Mouse (Mus musculus): ENCODE measurements around the gene Shisa3. TPM values are rescaled to one million over a fixed set of nuclear protein-coding genes. Genes with fewer than 3 reads are reported as not detected.

Gene Shisa3
- 0.58 and 0.76 TPM in 2 replicates for total RNA-seq (2012; rRNA removed)

- H3K27ac ChIP-seq (ENCODE audit: insufficient read depth, low read depth, low read length, poor library complexity, severe bottlenecking), result no peak within 1 kb of the TSS
- H3K9me3 ChIP-seq (ENCODE audit: control insufficient read depth, insufficient read depth, low read depth, low read length), result no peaks in the 10 kb centered on the region
- peak within 1 kb of the TSS; percentile 59 to 76 for H3K4me3 ChIP-seq (ENCODE audit: insufficient read depth in 1 of 2, low read depth in 1 of 2, low read length in 2 of 2, poor library complexity in 1 of 2, severe bottlenecking in 1 of 2)
- H3K9ac ChIP-seq (ENCODE audit: insufficient read depth, low read depth, low read length, poor library complexity, severe bottlenecking), result peak within 1 kb of the TSS; percentile 56; the same call in 1 of the 2 replicates
- DNase-seq (ENCODE audit: low read depth, low spot score), result peak; percentile 27
- no peaks in the 10 kb centered on the region for H3K36me3 ChIP-seq (ENCODE audit: control insufficient read depth, insufficient read depth, low read length, poor library complexity, severe bottlenecking)
- TF ChIP-seq CHD2 (IDR thresholded peaks at IDR 0.05; ENCODE audit: low read depth, low read length), result no peak
- TF ChIP-seq ZC3H11A (IDR thresholded peaks at IDR 0.05; ENCODE audit: borderline replicate concordance, low read depth, low read length), result no peak
- TF ChIP-seq MAFK (IDR thresholded peaks at IDR 0.05; ENCODE audit: insufficient read depth, low read depth, low read length), result no peak
- in situ Hi-C loops (cut with MboI; ENCODE audit: low sequenced_read_pairs in 2 of 2, unreplicated experiment in 2 of 2), result no loop called here
- H3K4me1 ChIP-seq (ENCODE audit: control insufficient read depth in 2 of 2, insufficient read depth in 2 of 2, low read length in 2 of 2, poor library complexity in 1 of 2), result no peaks in the 10 kb centered on the region
Measured at GRCm38 (mm10) chr5:67607804-67608673, at the start of gene Shisa3. TSS of gene Shisa3 (plus strand) at chr5:67607882.

- DNase-seq (ENCODE audit: low read depth, low spot score), result no peak
- no peaks in the 10 kb centered on the region for H3K4me1 ChIP-seq (ENCODE audit: control insufficient read depth in 2 of 2, insufficient read depth in 2 of 2, low read length in 2 of 2, poor library complexity in 1 of 2)
- TF ChIP-seq MAFK (IDR thresholded peaks at IDR 0.05; ENCODE audit: insufficient read depth, low read depth, low read length) (no peak), CHD2 (IDR thresholded peaks at IDR 0.05; ENCODE audit: low read depth, low read length) (no peak), ZC3H11A (IDR thresholded peaks at IDR 0.05; ENCODE audit: borderline replicate concordance, low read depth, low read length) (no peak), ZNF384 (IDR thresholded peaks at IDR 0.05; ENCODE audit: low read depth, low read length) (no peak), HCFC1 (IDR thresholded peaks at IDR 0.05; ENCODE audit: borderline replicate concordance, insufficient read depth, low read length) (no peak)
- H3K27ac ChIP-seq (ENCODE audit: insufficient read depth, low read depth, low read length, poor library complexity, severe bottlenecking), result no peak overlapping the region
- no peaks in the 10 kb centered on the region for H3K36me3 ChIP-seq (ENCODE audit: control insufficient read depth, insufficient read depth, low read length, poor library complexity, severe bottlenecking)
- in situ Hi-C loops (cut with MboI; ENCODE audit: low sequenced_read_pairs in 2 of 2, unreplicated experiment in 2 of 2), result no loop called here
- no peak overlapping the region for H3K4me3 ChIP-seq (ENCODE audit: insufficient read depth in 1 of 2, low read depth in 1 of 2, low read length in 2 of 2, poor library complexity in 1 of 2, severe bottlenecking in 1 of 2)
- no peak overlapping the region for H3K9ac ChIP-seq (ENCODE audit: insufficient read depth, low read depth, low read length, poor library complexity, severe bottlenecking)
- H3K9me3 ChIP-seq (ENCODE audit: control insufficient read depth, insufficient read depth, low read depth, low read length), result no peaks in the 10 kb centered on the region
Measured at GRCm38 (mm10) chr5:67558644-67559043, 49.0 kb upstream of the Shisa3 start.

- Histone ChIP-seq H3K4me1 (ENCODE audit: control insufficient read depth in 2 of 2, insufficient read depth in 2 of 2, low read length in 2 of 2, poor library complexity in 1 of 2) (no peaks in the 10 kb centered on the region), H3K9ac (ENCODE audit: insufficient read depth, low read depth, low read length, poor library complexity, severe bottlenecking) (no peak overlapping the region), H3K4me3 (ENCODE audit: insufficient read depth in 1 of 2, low read depth in 1 of 2, low read length in 2 of 2, poor library complexity in 1 of 2, severe bottlenecking in 1 of 2) (no peak overlapping the region), H3K9me3 (ENCODE audit: control insufficient read depth, insufficient read depth, low read depth, low read length) (no peaks in the 10 kb centered on the region), H3K36me3 (ENCODE audit: control insufficient read depth, insufficient read depth, low read length, poor library complexity, severe bottlenecking) (no peaks in the 10 kb centered on the region), H3K27ac (ENCODE audit: insufficient read depth, low read depth, low read length, poor library complexity, severe bottlenecking) (no peak overlapping the region)
- no peak for TF ChIP-seq ZNF384 (IDR thresholded peaks at IDR 0.05; ENCODE audit: low read depth, low read length)
- no peak for TF ChIP-seq HCFC1 (IDR thresholded peaks at IDR 0.05; ENCODE audit: borderline replicate concordance, insufficient read depth, low read length)
- no peak for TF ChIP-seq MAFK (IDR thresholded peaks at IDR 0.05; ENCODE audit: insufficient read depth, low read depth, low read length)
- no peak for TF ChIP-seq CHD2 (IDR thresholded peaks at IDR 0.05; ENCODE audit: low read depth, low read length)
- no peak for TF ChIP-seq ZC3H11A (IDR thresholded peaks at IDR 0.05; ENCODE audit: borderline replicate concordance, low read depth, low read length)
- DNase-seq (ENCODE audit: low read depth, low spot score), result no peak
- in situ Hi-C loops (cut with MboI; ENCODE audit: low sequenced_read_pairs in 2 of 2, unreplicated experiment in 2 of 2), result no loop called here
Measured at GRCm38 (mm10) chr5:67559063-67559462, 48.6 kb upstream of the Shisa3 start.

- no peak for DNase-seq (ENCODE audit: low read depth, low spot score)
- H3K9me3 ChIP-seq (ENCODE audit: control insufficient read depth, insufficient read depth, low read depth, low read length), result no peaks in the 10 kb centered on the region
- no peaks in the 10 kb centered on the region for H3K36me3 ChIP-seq (ENCODE audit: control insufficient read depth, insufficient read depth, low read length, poor library complexity, severe bottlenecking)
- H3K27ac ChIP-seq (ENCODE audit: insufficient read depth, low read depth, low read length, poor library complexity, severe bottlenecking), result no peak overlapping the region
- H3K4me3 ChIP-seq (ENCODE audit: insufficient read depth in 1 of 2, low read depth in 1 of 2, low read length in 2 of 2, poor library complexity in 1 of 2, severe bottlenecking in 1 of 2), result no peak overlapping the region
- H3K9ac ChIP-seq (ENCODE audit: insufficient read depth, low read depth, low read length, poor library complexity, severe bottlenecking), result no peak overlapping the region
- in situ Hi-C loops (cut with MboI; ENCODE audit: low sequenced_read_pairs in 2 of 2, unreplicated experiment in 2 of 2), result no loop called here
- no peak for TF ChIP-seq HCFC1 (IDR thresholded peaks at IDR 0.05; ENCODE audit: borderline replicate concordance, insufficient read depth, low read length)
- no peak for TF ChIP-seq MAFK (IDR thresholded peaks at IDR 0.05; ENCODE audit: insufficient read depth, low read depth, low read length)
- TF ChIP-seq ZC3H11A (IDR thresholded peaks at IDR 0.05; ENCODE audit: borderline replicate concordance, low read depth, low read length), result no peak
- no peak for TF ChIP-seq ZNF384 (IDR thresholded peaks at IDR 0.05; ENCODE audit: low read depth, low read length)
- no peaks in the 10 kb centered on the region for H3K4me1 ChIP-seq (ENCODE audit: control insufficient read depth in 2 of 2, insufficient read depth in 2 of 2, low read length in 2 of 2, poor library complexity in 1 of 2)
Measured at GRCm38 (mm10) chr5:67572552-67573155, 35.0 kb upstream of the Shisa3 start.

All from ES-E14 (cell line).